Mouse (Mus musculus): ENCODE measurements around the gene Chdh.

The Chdh gene

GRCm38 (mm10) chr14:30011886-30012560 is 3.2 kb downstream of the Chdh start:
- in situ Hi-C loops (cut with MboI, MseI): no loop called here

- in situ Hi-C loops (cut with MboI, MseI): no loop called here
These were observed 5.7 kb downstream of the Chdh start for GRCm38 (mm10) chr14:30014487-30014886.

- in situ Hi-C loops (cut with MboI, MseI): no loop called here
These were observed 6.2 kb downstream of the Chdh start for GRCm38 (mm10) chr14:30015008-30015407.

- in situ Hi-C loops (cut with MboI, MseI): no loop called here
These were observed 7.8 kb downstream of the Chdh start for GRCm38 (mm10) chr14:30016666-30017065.

- in situ Hi-C loops (cut with MboI, MseI): no loop called here
These were observed 9.1 kb downstream of the Chdh start for GRCm38 (mm10) chr14:30017794-30018462.

DNA sequence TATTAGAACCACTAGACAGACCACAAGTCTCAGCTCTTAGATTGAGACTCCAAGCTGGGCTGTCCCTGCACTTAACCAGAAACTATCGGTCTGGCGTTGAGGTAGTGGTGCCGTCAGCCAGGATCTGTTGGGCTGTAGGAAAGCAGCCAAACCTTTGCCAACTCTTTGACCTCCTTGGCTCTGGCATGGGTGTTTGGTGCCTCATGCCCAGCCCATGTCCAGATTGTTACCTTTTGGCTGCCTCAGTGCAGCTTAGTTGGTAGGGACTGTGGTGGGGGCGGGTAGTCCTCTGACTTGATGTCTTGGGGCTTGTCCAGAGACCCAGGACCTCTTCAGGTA is 9.6 kb downstream of the Chdh start:
- in situ Hi-C loops (cut with MboI, MseI): no loop called here

- in situ Hi-C loops (cut with MboI, MseI): no loop called here
These were observed 10.0 kb downstream of the Chdh start for GRCm38 (mm10) chr14:30018846-30019245.

DNA sequence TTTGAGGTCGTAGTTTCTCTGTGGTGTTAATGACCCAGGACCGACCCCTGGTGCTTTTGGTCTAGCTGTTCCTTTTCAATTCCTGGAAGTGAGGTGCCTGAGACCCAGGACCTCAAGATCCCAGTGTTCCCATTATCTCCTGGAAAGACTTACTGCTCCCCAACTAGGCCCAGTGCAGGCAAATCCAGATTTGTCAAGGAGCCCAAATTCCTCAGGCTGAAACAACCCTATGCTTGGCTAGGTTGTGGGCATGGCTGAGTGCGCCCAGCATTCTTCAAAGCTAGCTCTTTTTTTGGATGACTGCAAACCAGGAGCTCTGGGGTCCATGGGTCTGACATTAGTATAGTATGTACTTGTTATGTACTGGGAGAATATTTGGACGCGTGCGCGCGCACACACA is 10.6 kb downstream of the Chdh start:
- in situ Hi-C loops (cut with MboI, MseI): no loop called here

DNA sequence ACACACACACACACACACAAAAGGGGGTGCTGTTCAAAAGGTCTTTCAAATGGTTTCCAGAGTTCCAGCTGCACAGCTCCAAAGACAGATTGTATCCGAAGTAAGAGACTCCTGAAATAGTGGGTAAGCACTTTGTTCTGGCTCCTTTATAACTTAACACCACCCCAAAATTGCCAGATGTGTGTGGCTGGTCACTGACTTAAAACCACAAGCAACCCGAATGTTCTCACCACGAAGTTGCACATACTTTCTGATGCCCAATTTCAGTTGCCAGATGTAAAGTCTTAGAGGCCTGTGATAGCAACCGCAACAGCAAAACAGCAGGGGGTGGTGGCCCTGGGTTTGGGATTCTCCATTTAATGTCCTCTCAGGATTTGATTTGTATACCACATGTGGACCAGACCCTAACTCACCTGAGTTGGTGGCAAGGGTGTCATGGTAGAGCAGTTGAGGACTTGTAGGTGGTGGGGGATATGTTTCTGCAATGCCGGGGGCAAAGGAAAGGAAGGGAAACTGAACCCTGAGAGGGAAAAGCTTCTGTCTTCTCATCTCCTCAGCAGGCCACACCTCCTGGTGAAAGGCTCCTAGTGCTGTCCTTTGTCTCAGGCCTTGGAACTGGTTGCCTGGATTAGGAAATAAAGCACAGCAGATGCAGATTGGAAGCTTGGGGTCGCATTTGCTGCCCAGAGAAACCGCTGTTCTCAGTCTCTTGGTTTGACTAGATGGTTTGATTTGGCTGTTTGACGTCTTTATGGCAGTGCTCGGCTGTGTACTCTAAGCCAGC is 11.2 kb downstream of the Chdh start:
- in situ Hi-C loops (cut with MboI, MseI): no loop called here

- in situ Hi-C loops (cut with MboI, MseI): no loop called here
These were observed 13.6 kb downstream of the Chdh start for GRCm38 (mm10) chr14:30022471-30022870.

DNA sequence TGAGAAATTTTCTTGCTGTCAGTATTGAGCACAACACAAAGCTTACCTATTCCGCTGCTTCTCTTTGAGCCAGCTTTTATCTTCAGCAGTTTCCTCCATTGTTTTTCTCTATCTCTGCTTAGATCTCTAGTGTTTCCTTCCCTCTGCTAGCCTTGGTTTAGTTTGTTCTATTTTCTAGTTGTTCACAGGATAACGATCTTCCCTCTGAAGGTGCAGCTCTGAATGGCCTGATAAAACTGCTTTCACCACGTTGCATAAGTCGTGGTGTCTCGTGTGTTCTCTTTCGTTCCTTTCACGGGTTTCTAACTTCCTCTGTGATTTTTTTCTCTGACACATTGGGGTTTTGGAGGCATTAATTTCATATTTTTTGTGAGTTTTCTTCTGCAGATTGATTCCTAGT is 15.6 kb downstream of the Chdh start:
- in situ Hi-C loops (cut with MboI, MseI): no loop called here

DNA sequence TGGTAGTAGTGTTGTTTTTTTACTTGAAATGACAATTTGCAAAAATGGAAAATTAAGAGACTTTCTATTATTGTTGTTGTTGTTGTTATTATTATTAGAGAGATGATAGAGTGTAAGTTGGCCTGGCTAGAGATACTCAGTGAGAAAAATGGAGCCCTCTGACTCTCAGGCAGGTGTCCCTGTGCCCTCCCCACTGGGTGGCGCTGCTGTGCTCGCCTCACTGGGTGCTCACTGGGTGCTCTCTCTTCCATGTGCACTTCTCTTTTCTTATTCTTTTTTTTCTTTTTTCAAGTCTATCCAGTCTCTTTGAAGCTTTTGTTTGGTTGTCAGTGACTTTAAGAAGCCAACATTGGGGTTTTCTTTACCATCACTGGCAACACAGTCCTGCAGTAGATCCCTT is 18.6 kb downstream of the Chdh start:
- in situ Hi-C loops (cut with MboI, MseI): no loop called here

DNA sequence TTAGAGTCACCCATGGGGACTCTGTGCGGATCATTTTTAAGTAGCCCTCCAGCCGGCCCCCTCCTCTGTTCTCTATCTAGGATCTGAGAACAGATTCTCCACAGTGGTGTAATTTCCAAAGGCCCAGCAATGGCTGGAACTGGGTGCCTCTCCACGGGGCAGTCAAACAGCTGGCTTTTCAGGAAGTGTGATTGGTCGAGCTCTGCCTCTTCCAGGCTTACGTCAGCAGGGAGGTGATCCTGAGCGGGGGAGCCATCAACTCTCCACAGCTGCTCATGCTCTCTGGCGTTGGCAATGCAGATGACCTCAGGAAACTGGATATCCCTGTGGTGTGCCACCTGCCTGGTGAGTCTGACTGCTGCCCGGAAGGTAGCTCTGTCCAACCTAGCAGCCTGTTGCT is 24.6 kb downstream of the Chdh start:
- in situ Hi-C loops (cut with MboI, MseI): loop anchor here (10.0 kb wide), 1 partner anchor 741 kb away; no protein-coding TSS in a partner anchor

DNA sequence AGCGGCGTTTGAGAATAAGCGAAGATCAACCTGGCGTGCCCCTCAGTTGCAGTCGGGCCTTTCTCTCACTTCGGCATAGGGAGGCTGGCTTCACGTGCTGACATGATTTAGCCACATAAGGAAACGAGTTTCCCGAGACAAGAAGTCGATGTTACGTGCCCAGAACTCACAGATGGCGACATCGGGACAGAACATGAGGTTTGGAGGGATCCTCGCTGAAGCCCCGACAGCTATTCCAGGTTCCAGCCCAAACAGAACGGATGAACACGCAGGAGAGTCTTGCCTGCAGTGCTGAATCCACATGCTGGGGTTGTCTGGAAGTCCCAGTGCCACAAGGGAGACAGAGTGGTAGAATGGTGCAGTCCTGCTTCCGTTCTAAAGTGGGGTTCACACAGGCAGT is 29.6 kb downstream of the Chdh start:
- in situ Hi-C loops (cut with MboI, MseI): loop anchor here (10.0 kb wide), 1 partner anchor 736 kb away; no protein-coding TSS in a partner anchor

- in situ Hi-C loops (cut with MboI, MseI): loop anchor here (10.0 kb wide), 1 partner anchor 735 kb away; no protein-coding TSS in a partner anchor
These were observed 30.6 kb downstream of the Chdh start for GRCm38 (mm10) chr14:30039413-30039812.

DNA sequence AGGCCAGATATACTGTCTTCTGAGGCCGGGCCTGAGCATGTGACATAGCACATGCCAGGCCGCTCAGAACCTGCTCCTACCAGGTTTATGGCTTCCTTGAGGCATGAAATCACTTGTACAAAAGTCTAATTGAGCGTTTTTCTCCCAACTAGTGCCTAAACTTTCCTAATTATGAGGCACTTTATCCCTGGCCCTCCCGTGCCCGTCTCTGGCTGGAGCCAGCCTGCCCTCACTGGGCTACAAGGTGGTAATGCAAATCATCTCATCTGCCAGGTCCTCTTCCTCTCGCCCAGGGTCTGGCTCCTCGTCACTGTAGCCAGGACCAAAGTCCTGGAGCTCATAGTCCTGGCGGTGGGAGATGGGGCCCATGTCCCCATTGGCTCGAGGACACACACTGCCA is 33.0 kb downstream of the Chdh start:
- in situ Hi-C loops (cut with MboI, MseI): no loop called here

- in situ Hi-C loops (cut with MboI, MseI): no loop called here
These were observed 34.6 kb downstream of the Chdh start for GRCm38 (mm10) chr14:30043356-30043940.

- in situ Hi-C loops (cut with MboI, MseI): no loop called here
These were observed 36.4 kb downstream of the Chdh start for GRCm38 (mm10) chr14:30045239-30045638.

- in situ Hi-C loops (cut with MboI, MseI): no loop called here
These were observed 36.9 kb downstream of the Chdh start for GRCm38 (mm10) chr14:30045704-30046220.

DNA sequence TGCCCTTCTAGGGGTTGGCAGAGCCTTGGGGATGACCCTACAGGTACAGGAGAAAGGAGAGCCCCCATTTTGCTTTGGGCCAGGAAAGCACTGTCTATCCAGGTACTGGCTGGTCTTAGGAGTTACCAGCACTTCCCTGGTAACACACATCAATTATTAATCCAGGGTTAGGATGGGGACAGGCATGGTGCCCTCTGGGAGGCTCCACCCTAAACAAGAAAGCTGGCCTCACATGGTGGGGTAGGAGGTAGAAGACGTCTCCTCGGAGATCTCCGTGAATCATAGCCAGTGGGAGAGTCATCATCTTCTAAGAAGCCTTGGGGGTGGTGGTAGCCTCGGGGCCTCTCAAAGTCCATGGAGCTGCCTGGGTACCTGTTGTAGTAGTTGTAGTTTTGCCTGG is 38.2 kb downstream of the Chdh start:
- in situ Hi-C loops (cut with MboI, MseI): no loop called here

GRCm38 (mm10) chr14:30048049-30048448 is 39.2 kb downstream of the Chdh start:
- in situ Hi-C loops (cut with MboI, MseI): no loop called here

- in situ Hi-C loops (cut with MboI, MseI): no loop called here
These were observed 41.5 kb downstream of the Chdh start for GRCm38 (mm10) chr14:30050280-30050679.
